Mouse (Mus musculus) thymus, adult 2 months (tissue): ENCODE measurements at regions not wholly inside any gene's neighbourhood (a gene's known extent, or its start where the extent isn't known, plus 50 kb on each side); places are given as distances from the start of the nearest gene placed in this dataset.

Experiments used
- CTCF ChIP-seq: fragments of 200-500 bp; IDR thresholded peaks from 2 replicates; pipeline ENCODE4 v1.5.1; 2012; ENCODE audit warnings: mild to moderate bottlenecking, control low read depth, low read length, moderate library complexity, borderline replicate concordance; ENCODE audit not compliant: control insufficient read depth, poor library complexity, insufficient read depth; ENCODE audit errors: extremely low read depth
- POLR2A ChIP-seq: fragments of 200-500 bp; IDR thresholded peaks from 2 replicates; pipeline ENCODE4 v1.6.1; 2012; ENCODE audit warnings: mild to moderate bottlenecking, low read length, control low read depth, moderate library complexity; ENCODE audit not compliant: control insufficient read depth, poor library complexity, insufficient read depth; ENCODE audit errors: extremely low read depth

DNA sequence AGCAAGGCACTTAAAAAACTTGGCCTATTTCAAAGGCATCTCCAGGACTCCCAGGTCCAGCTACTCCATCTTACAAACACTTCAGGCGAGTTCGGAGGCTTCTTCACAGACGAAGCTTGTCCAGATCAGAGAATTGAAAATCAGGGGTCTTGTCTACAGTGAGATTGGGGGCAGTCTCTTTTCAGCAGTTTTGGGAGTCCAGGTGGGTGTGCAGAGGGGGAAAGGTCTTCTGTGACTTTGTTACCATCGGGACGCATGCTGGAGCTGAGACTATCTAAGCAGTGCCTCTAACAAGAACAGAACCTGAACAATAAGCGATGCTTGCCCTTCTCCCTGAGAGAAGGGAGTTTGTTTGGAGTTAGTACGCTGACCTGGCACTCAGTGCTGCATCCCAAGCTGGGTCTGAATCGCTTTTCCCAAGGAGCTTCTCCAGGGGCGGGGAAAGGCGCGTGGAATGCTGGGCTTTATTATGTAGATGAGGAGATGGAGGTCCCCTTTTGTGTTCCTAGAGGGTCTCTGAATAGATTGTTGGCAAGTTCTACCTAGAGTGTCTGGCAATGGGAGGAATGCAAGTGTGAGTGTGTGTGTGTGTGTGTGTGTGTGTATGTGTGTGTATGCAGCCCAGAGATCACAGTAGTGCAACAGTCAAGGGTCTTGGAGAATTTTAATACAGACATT is 55.2 kb upstream of the Meis1 start:
- TF ChIP-seq CTCF (no peak), POLR2A (no peak)
